Mouse (Mus musculus) adipocyte (in vitro differentiated cells): ENCODE measurements around the gene Bpnt1.
"Not testable (repeated sequence)": the region's sequence is repeated elsewhere in the genome, so short reads cannot be mapped to it uniquely, and the experiment has no call there.

Experiments
- DNase-seq: peaks from one replicate; pipeline ENCODE4 v3.0.0-alpha.2; 2016; ENCODE audit warnings: low spot score

Bpnt1 gene

GRCm38 (mm10) chr1:185331983-185332430 is at the start of gene Bpnt1:
TSS of gene Bpnt1 (plus strand) at chr1:185332149.
- DNase-seq, result peak; percentile 91

- peak; percentile 24 for DNase-seq
Measured at GRCm38 (mm10) chr1:185282846-185283245, 49.1 kb upstream of the Bpnt1 start.

DNA sequence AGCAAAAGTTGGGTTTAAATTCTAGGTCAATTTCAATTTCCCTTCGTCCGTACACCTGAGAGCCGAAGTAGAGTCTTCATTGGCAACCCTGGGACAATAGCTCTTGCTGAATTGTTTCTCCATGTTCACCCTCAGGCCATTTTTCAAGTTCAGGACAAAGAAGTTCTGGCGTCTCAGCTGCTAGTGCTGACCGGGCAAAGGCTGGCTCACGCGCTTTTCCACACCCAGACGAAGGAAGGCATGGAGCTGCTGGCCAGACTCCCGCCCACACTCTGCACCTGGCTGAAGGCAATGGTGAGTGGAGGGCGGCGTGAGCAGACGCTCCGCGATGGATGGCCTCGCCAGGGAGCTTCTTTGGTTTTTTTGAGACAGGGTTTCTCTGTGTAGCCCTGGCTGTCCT is 48.7 kb upstream of the Bpnt1 start:
- no peak for DNase-seq

GRCm38 (mm10) chr1:185284740-185285139 is 47.2 kb upstream of the Bpnt1 start:
- peak; percentile 91 for DNase-seq

DNA sequence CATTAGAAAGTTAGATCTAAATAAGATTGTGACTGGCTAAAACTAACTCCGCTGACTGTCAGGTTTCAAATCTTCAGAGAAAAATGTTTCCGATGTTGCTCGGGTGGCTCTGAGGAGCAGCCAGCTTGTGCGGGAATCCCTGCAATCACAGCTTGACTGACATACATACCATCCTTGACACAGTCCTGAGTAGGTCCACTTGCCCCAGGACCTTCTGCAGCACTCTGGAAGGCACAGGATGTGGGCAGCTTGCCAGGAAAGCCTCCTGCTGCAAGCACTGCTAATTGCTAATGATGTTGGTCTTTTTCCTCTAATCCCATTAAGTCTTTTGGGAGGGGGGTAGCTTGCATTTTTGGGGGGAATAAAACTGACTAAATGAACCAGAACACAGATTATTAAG is 46.8 kb upstream of the Bpnt1 start:
- DNase-seq, result peak; percentile 66

DNA sequence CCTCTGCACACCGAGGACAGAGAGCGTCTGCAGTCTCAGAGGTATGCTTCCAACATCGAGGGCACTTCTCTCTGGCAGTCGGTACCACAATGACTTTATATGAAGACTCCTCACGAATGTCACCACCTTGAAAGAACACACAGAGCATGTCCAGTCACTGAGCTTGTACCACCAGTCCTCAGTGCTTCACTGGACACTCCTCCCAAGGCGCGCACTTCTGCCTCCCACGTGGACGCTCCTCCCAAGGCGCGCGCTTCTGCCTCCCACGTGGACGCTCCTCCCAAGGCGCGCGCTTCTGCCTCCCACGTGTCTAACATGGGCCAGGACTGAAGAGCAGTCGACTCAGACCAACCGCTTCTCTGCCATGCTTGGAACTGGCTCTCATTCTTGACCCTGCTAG is 44.9 kb upstream of the Bpnt1 start:
- DNase-seq, result peak; percentile 31

DNA sequence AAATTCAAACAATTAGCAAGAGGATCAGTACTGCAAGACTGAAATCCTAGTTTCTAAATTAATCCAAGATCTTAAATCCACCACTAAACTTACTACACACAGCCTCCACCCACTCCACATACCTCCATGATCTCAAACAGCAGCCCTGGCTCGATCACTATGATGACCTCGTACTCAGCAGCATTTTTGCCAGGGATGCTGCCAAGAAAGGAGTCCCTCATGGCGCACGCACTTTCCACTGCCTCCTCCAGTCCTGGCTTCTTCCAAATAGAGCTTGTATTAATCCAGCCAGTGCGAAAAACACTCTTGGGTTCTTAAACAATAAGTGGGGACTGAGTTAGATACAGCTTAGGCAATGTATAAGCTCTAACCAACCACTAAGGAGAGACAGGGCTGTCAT is 42.7 kb upstream of the Bpnt1 start:
- DNase-seq, result peak; percentile 44

DNA sequence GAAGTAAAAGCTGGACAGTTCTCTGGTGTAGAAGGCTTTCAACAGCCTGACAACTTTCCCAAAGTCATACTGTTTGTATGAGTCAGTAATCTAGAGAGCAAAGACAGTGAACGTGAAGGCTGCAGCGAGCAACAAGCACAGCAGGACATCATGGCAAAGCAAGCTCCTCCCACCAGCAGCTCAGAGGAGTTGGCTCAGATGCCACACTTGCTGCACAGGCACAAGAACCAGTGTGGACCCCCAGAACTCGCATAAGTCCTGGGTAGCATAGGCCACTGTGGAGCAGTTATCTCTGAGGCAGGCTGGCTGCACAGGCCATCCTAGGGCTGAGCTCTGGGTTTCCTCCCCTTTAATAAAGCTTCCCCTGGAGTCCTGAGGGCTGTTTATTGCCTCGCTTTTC is 40.6 kb upstream of the Bpnt1 start:
- DNase-seq, result no peak

GRCm38 (mm10) chr1:185292646-185293360 is 39.1 kb upstream of the Bpnt1 start:
- no peak for DNase-seq

DNA sequence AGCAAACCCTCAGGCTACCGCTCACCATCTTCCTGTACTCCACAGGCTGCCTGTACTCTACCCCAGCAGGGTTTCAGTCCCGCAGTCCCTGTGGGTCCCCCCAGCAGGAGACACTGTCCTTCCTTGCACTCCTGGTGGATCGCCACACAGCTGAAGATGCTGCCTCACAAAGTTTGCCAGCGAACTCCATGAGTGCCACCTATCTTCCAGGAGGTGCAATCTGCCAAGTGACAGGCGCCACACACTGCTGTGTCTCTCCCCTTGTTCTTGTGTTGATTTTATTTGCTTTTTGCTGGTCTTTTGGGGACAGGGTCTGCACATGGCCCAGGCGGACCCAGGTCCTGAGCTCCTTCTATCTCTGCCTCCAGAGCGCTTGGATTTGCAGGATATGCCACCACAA is 35.1 kb upstream of the Bpnt1 start:
- no peak for DNase-seq

- DNase-seq, result peak; percentile 90
Measured at GRCm38 (mm10) chr1:185298496-185298895, 33.5 kb upstream of the Bpnt1 start.

GRCm38 (mm10) chr1:185302816-185303215 is 29.1 kb upstream of the Bpnt1 start:
- DNase-seq, result no peak

DNA sequence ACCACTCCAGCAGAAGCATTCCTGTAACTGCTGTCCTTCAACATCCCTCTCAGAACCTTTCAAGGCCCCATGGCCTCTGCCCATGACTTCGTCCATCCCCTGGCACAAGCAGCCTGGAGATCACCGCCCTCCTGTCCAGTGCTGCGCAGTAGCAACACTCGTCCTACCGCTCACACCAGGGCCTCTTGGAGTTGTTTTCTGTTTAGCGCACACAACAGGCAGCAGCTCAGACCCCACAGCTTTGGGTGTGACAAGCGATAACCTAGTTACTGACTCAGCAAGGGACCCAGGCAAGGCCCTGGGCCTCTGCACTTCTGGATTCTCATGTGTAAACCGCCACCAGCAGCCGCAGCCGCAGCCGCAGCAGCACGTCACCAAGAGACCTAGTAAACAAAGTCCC is 25.1 kb upstream of the Bpnt1 start:
- no peak for DNase-seq

GRCm38 (mm10) chr1:185307645-185308044 is 24.3 kb upstream of the Bpnt1 start:
- no peak for DNase-seq

DNA sequence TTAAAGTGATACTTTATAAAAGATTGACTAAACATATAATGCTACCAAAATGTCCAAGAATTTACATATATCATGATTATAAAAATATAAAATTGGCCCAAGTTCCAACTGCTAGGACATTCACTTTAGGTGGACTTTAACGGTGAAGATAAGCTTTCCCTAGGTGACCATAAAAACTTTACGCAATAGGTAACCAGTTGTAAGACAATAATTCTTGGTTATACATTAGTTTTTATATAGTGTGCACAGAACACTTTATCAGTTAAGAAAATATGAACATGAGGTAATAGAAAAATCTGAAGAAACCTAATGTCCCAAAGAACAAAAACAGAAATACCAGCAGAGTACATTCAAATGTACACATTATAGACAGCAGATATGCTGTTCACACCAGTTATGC is 23.6 kb upstream of the Bpnt1 start:
- DNase-seq, result no peak

GRCm38 (mm10) chr1:185308908-185309307 is 23.0 kb upstream of the Bpnt1 start:
- peak; percentile 92 for DNase-seq

- no peak for DNase-seq
Measured at GRCm38 (mm10) chr1:185311949-185312348, 20.0 kb upstream of the Bpnt1 start.

GRCm38 (mm10) chr1:185314546-185314945 is 17.4 kb upstream of the Bpnt1 start:
- no peak for DNase-seq

- DNase-seq, result no peak
Measured at GRCm38 (mm10) chr1:185315846-185316568, 15.9 kb upstream of the Bpnt1 start.

GRCm38 (mm10) chr1:185327754-185328345 is 4.1 kb upstream of the Bpnt1 start:
- DNase-seq, result not testable (repeated sequence)

- peak; percentile 84 for DNase-seq
Measured at GRCm38 (mm10) chr1:185328721-185329610, 3.0 kb upstream of the Bpnt1 start, which contains the start of gene Iars2. TSS of gene Iars2 (minus strand) at chr1:185329396.

- no peak for DNase-seq
Measured at GRCm38 (mm10) chr1:185329851-185330250, 2.1 kb upstream of the Bpnt1 start.
